Mouse (Mus musculus): ENCODE data around the gene Lgals3. TPM values are rescaled to one million over a fixed set of nuclear protein-coding genes. Genes with fewer than 3 reads are reported as not detected.
A peak's percentile ranks its signal among the peaks of the same experiment; 100 is the strongest.

Gene Lgals3
- total and polyA plus RNA-seq, 3 experiments, result 0.29 to 1.8 TPM; not detected in 1

DNA sequence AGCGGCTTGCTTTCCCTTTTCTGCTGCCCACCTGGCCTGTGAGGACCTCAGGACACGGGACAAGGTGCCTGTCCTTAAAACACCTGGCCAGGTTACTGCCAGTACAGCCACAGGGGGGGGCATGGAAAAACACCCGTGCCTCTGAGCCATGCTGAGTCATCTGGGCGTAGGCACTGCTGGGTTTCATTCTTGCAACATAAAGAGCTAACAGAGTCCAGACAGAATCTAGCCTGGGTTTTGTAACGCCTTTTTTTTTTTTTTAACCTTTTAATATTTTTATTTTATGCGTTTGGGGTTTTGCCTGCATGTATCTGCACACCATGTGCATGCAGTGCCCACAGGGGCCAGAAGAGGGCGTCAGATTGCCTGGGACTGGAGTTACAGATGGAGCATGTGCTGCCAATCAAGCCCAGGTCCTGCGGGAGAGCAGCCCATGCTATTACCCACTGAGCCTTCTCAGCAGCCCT, 13.4 kb upstream of the Lgals3 start (continued):
- peak; percentile 41; the same call in 1 of the 2 replicates for TF ChIP-seq BHLHE40 (IDR thresholded peaks at IDR 0.05; ENCODE audit: low read depth, low read length)
- no peak for TF ChIP-seq TBP (conservative IDR thresholded peaks at IDR 0.05; ENCODE audit: low read depth, low read length)
- TF ChIP-seq MEF2A (IDR thresholded peaks at IDR 0.05; ENCODE audit: borderline replicate concordance, low read depth, low read length), result no peak
- no peak for TF ChIP-seq E2F4 (IDR thresholded peaks at IDR 0.05; ENCODE audit: insufficient replicate concordance, low read depth, low read length)
- TF ChIP-seq CHD1 (IDR thresholded peaks at IDR 0.05; ENCODE audit: low read depth, low read length), result no peak
- TF ChIP-seq ZNF384 (IDR thresholded peaks at IDR 0.05; ENCODE audit: low read depth, low read length), result peak; percentile 47
- TF ChIP-seq TCF12 (IDR thresholded peaks at IDR 0.05; ENCODE audit: low read depth, low read length), result peak; percentile 60; the same call in 1 of the 2 replicates
- no peak for TF ChIP-seq GABPA (IDR thresholded peaks at IDR 0.05; ENCODE audit: insufficient replicate concordance, low read depth, low read length)

DNA sequence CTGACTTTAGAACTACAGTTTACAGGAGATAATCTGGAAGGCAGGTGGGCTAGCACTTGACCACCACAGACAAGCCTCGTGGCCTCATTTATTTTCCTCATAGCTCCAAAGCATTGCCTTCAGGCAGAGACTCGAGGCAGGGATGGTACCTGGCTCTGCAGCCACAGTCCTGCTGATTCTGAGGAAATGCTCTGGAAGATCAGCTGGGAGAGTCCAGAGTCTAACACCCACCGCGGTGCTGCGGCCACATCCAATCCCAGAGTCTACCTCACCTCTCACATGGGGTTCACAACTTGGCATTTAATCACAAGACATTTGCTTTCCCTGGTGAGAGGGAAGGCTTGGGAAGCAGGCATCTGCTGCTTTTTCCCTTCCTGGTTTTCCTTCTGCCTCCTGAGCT, 12.6 kb upstream of the Lgals3 start:
- TF ChIP-seq ZMIZ1 (IDR thresholded peaks at IDR 0.05; ENCODE audit: low read depth, low read length) (no peak), ELF1 (IDR thresholded peaks at IDR 0.05; ENCODE audit: low read depth, low read length) (no peak), HCFC1 (IDR thresholded peaks at IDR 0.05; ENCODE audit: low read depth, low read length) (no peak), POLR2AphosphoS2 (IDR thresholded peaks at IDR 0.05; ENCODE audit: low read depth, low read length) (no peak)
- Histone ChIP-seq H3K9ac (ENCODE audit: insufficient read depth, low read depth) (no peak overlapping the region), H3K4me3 (replicated peaks in 1 of 3; ENCODE audit: low read depth in 2 of 3, low read length in 2 of 3, poor library complexity in 1 of 3) (no peak overlapping the region), H3K4me2 (ENCODE audit: insufficient read depth, low read depth, poor library complexity, severe bottlenecking) (no peak overlapping the region), H3K27me3 (replicated peaks) (no peaks in the 10 kb centered on the region), H3K79me2 (replicated peaks; ENCODE audit: control insufficient read depth, extremely low read depth, insufficient read depth, poor library complexity, severe bottlenecking) (no peaks in the 10 kb centered on the region), H3K4me1 (ENCODE audit: control insufficient read depth in 1 of 2, insufficient read depth in 2 of 2) (peaks cover 0 to 28% of the 10 kb centered on the region in 2 experiments; a peak in 2 of 4 replicates), H3K27ac (ENCODE audit: insufficient read depth, low read depth) (no peak overlapping the region), H3K36me3 (replicated peaks in 1 of 2; ENCODE audit: control insufficient read depth in 1 of 2, insufficient read depth in 1 of 2, low read length in 1 of 2) (no peaks in the 10 kb centered on the region), H3K9me3 (replicated peaks; ENCODE audit: low read length) (no peaks in the 10 kb centered on the region)
- dilution Hi-C loops (cut with MboI; ENCODE audit: extremely low pct_ligation_motif_present, extremely low pct_unique_long_range_greater_than_20kb, low sequenced_read_pairs), result no loop called here
- in situ Hi-C loops (cut with MboI; ENCODE audit: low pct_ligation_motif_present, low pct_unique_long_range_greater_than_20kb, low sequenced_read_pairs), result no loop called here
- no peak for DNase-seq (ENCODE audit: extremely low read depth)

DNA sequence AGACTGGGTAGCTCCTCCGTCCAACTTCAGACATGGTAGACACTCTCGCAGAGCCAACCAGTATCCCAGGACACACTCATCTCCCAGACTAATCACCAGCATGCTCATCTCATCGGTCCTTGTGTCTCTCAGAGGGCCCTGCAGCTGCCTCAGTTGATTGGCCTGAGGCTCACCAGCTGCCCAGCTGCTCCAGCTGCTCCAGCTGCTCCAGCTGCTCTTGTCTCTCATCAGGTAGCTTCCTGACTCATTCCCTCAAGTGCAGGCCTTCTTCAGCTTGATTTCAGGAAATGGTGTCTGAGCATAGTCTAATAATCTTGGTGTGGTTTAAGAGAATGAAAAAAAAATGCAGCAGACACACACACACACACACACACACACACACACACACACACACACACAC, 10.9 kb upstream of the Lgals3 start:
- Histone ChIP-seq H3K9ac (ENCODE audit: insufficient read depth, low read depth) (no peak overlapping the region), H3K79me2 (replicated peaks; ENCODE audit: control insufficient read depth, extremely low read depth, insufficient read depth, poor library complexity, severe bottlenecking) (no peaks in the 10 kb centered on the region), H3K27me3 (replicated peaks) (no peaks in the 10 kb centered on the region), H3K4me2 (ENCODE audit: insufficient read depth, low read depth, poor library complexity, severe bottlenecking) (no peak overlapping the region), H3K36me3 (replicated peaks in 1 of 2; ENCODE audit: control insufficient read depth in 1 of 2, insufficient read depth in 1 of 2, low read length in 1 of 2) (no peaks in the 10 kb centered on the region), H3K4me3 (replicated peaks in 1 of 3; ENCODE audit: low read depth in 2 of 3, low read length in 2 of 3, poor library complexity in 1 of 3) (no peak overlapping the region), H3K9me3 (replicated peaks; ENCODE audit: low read length) (no peaks in the 10 kb centered on the region), H3K4me1 (ENCODE audit: control insufficient read depth in 1 of 2, insufficient read depth in 2 of 2) (peaks cover 11 to 33% of the 10 kb centered on the region in 2 experiments), H3K27ac (ENCODE audit: insufficient read depth, low read depth) (no peak overlapping the region)
- no peak for DNase-seq (ENCODE audit: extremely low read depth)
- dilution Hi-C loops (cut with MboI; ENCODE audit: extremely low pct_ligation_motif_present, extremely low pct_unique_long_range_greater_than_20kb, low sequenced_read_pairs), result no loop called here
- in situ Hi-C loops (cut with MboI; ENCODE audit: low pct_ligation_motif_present, low pct_unique_long_range_greater_than_20kb, low sequenced_read_pairs), result no loop called here
- TF ChIP-seq SMC3 (IDR thresholded peaks at IDR 0.05; ENCODE audit: low read depth, low read length) (no peak), EP300 (IDR thresholded peaks at IDR 0.05; ENCODE audit: low read length) (no peak), USF1 (IDR thresholded peaks at IDR 0.05; ENCODE audit: low read depth, low read length) (no peak), JUN (IDR thresholded peaks at IDR 0.05; ENCODE audit: insufficient read depth, low read depth, low read length) (no peak), ZNF384 (IDR thresholded peaks at IDR 0.05; ENCODE audit: low read depth, low read length) (no peak), MYC (IDR thresholded peaks at IDR 0.05; ENCODE audit: low read depth, low read length) (no peak), JUND (conservative IDR thresholded peaks at IDR 0.05; ENCODE audit: low read depth, low read length) (no peak), NRF1 (IDR thresholded peaks at IDR 0.05; ENCODE audit: low read depth, low read length) (no peak), MXI1 (IDR thresholded peaks at IDR 0.05; ENCODE audit: low read depth, low read length) (no peak), ETS1 (conservative IDR thresholded peaks at IDR 0.05; ENCODE audit: low read depth, low read length) (no peak)

All from CH12.LX (cell line).